Mouse (Mus musculus) CH12.LX (cell line): ENCODE data around the gene Ctso.

Experiments used
- CTCF ChIP-seq, 2 experiments: IDR thresholded peaks in 1 of 2; conservative IDR thresholded peaks in 1 of 2; 2 replicates each; pipeline ENCODE4 v1.5.1; 2011 to 2012; ENCODE audit warnings: low read depth in 2 of 2, low read length in 2 of 2, improper control_type of control experiment in 1 of 2, inconsistent platforms in 1 of 2, mild to moderate bottlenecking in 1 of 2, moderate library complexity in 1 of 2
- HCFC1 ChIP-seq: IDR thresholded peaks from 2 replicates; pipeline ENCODE4 v1.6.1; 2012; ENCODE audit warnings: low read depth, mild to moderate bottlenecking, inconsistent platforms, low read length, improper control_type of control experiment
- JUND ChIP-seq: conservative IDR thresholded peaks from 2 replicates; pipeline ENCODE4 v1.6.1; 2011; ENCODE audit warnings: low read depth, low read length, improper control_type of control experiment
- POLR2A ChIP-seq: IDR thresholded peaks from 2 replicates; pipeline ENCODE4 v1.6.1; 2011; ENCODE audit warnings: low read depth, mild to moderate bottlenecking, improper control_type of control experiment, low read length
- TBP ChIP-seq: conservative IDR thresholded peaks from 2 replicates; pipeline ENCODE4 v1.6.1; 2011; ENCODE audit warnings: low read depth, low read length, improper control_type of control experiment
- TCF12 ChIP-seq: IDR thresholded peaks from 2 replicates; pipeline ENCODE4 v1.6.1; 2014; ENCODE audit warnings: low read depth, mild to moderate bottlenecking, inconsistent platforms, low read length, improper control_type of control experiment
- UBTF ChIP-seq: IDR thresholded peaks from 2 replicates; pipeline ENCODE4 v1.6.1; 2012; ENCODE audit warnings: low read depth, mild to moderate bottlenecking, inconsistent platforms, low read length, improper control_type of control experiment, moderate library complexity
- USF1 ChIP-seq: IDR thresholded peaks from 2 replicates; pipeline ENCODE4 v1.6.1; 2014; ENCODE audit warnings: low read depth, mild to moderate bottlenecking, inconsistent platforms, low read length, improper control_type of control experiment
- ZMIZ1 ChIP-seq: IDR thresholded peaks from 2 replicates; pipeline ENCODE4 v1.6.1; 2012; ENCODE audit warnings: low read depth, mild to moderate bottlenecking, inconsistent platforms, low read length, improper control_type of control experiment
- ZNF384 ChIP-seq: IDR thresholded peaks from 2 replicates; pipeline ENCODE4 v1.6.1; 2012; ENCODE audit warnings: low read depth, low read length, improper control_type of control experiment, inconsistent platforms

GRCm38 (mm10) chr3:81975607-81976006, 43.2 kb downstream of the Ctso start:
- TF ChIP-seq ZMIZ1 = no peak
- no peak for TF ChIP-seq CTCF (conservative IDR thresholded peaks at IDR 0.05 in 1 of 2, IDR thresholded peaks at IDR 0.05 in 1 of 2; ENCODE audit: low read depth in 2 of 2, low read length in 2 of 2)
- TF ChIP-seq JUND = no peak
- no peak for TF ChIP-seq ZNF384
- no peak for TF ChIP-seq POLR2A
- no peak for TF ChIP-seq HCFC1
- TF ChIP-seq TBP = no peak
- TF ChIP-seq UBTF = no peak
- no peak for TF ChIP-seq USF1
- no peak for TF ChIP-seq TCF12
